Mouse (Mus musculus): Measurements from ENCODE around the gene Tmem191c.

DNA sequence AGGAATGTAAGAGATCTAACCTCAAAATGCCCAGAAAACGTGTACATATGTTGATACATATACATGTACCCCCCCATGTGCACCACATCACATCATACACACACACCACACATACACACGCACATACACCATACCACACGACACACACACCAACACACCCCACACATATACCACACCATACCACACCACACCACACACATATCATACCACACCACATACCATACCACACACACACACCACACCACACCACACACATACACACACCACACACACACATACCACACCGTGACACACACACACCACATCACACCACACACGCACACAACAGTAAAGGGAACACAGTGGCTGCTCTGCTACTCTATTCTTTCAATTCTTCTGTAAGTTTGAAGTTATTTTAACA lies 56.0 kb downstream of the Tmem191c start:
- TF ChIP-seq CTCF (IDR thresholded peaks at IDR 0.05; ENCODE audit: low read depth, low read length) (no peak), POLR2A (IDR thresholded peaks at IDR 0.05; ENCODE audit: insufficient read depth, low read length) (no peak), EP300 (IDR thresholded peaks at IDR 0.05; ENCODE audit: insufficient read depth, low read depth, low read length) (no peak)
